Mouse (Mus musculus) megakaryocyte, embryonic 14.5 days (primary cell): ENCODE measurements around the gene Ctnnbl1.

Source experiments
- FLI1 ChIP-seq: IDR thresholded peaks from 2 replicates; pipeline ENCODE4 v1.6.1; 2012; ENCODE audit warnings: low read length, inconsistent platforms, mixed read lengths
- GATA1 ChIP-seq: IDR thresholded peaks from 3 replicates; pipeline ENCODE4 v1.6.1; 2012; ENCODE audit warnings: mixed read lengths, low read length, inconsistent platforms, borderline replicate concordance

DNA sequence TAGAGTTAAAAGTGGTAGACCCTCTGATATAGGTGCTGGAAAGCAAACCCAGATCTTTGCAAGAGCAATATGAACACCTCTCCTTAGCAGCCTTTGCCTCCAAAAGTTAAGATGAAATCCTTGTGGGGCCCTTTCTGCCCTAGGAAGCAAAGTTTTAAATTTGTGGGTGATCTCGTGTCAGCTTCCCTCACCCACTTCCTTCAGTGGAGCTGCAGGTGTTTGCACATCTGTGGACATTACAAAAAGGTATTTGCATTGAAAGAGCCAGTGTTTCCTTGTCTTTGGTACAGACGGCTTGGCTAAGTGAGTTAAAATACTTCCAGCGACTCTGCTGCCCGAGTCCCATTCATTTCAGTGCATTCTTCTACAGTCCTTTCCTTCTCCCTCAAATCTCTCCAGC lies 69.9 kb downstream of the Ctnnbl1 start:
- no peak for TF ChIP-seq GATA1
- no peak for TF ChIP-seq FLI1
